ENCODE assay signal across 8 mouse cellular contexts in genomic region chr17:34931735-34932098, GRCm38 (mm10). TPM values are rescaled to one million over a fixed set of nuclear protein-coding genes. Genes with fewer than 3 reads are reported as not detected.
DNase-seq lines count a peak whose midpoint lies in the region; ATAC-seq and TF ChIP-seq lines count a peak whose summit lies in the region.

No protein-coding gene starts in this region.

- no peak for TF ChIP-seq POLR2A in liver, adult 2 months (IDR thresholded peaks at IDR 0.05; ENCODE audit: extremely low read depth, insufficient read depth, low read length)
- TF ChIP-seq POLR2A in bone marrow macrophage, adult 2 months (IDR thresholded peaks at IDR 0.05; ENCODE audit: borderline replicate concordance, low read depth, low read length) = no peak
- TF ChIP-seq POLR2A in myocyte (IDR thresholded peaks at IDR 0.05; ENCODE audit: insufficient read length, low read depth) = no peak

- H3K79me2 ChIP-seq in liver, adult 2 months (ENCODE audit: control insufficient read depth, insufficient read depth, low read length) = peaks cover 7% of the 10 kb centered on the region; the same call in 1 of the 2 replicates
- no peaks in the 10 kb centered on the region for H3K79me2 ChIP-seq in myocyte (ENCODE audit: control insufficient read depth, insufficient read depth)

- H3K27ac ChIP-seq in liver, adult 2 months (replicated peaks; ENCODE audit: insufficient read depth, low read depth, low read length) = peak overlapping the region; percentile 53; the same call in 1 of the 2 replicates
- H3K27ac ChIP-seq in bone marrow macrophage, adult 2 months (ENCODE audit: insufficient read depth, low read depth, low read length) = peak overlapping the region; percentile 62
- H3K27ac ChIP-seq in forebrain, embryonic 14.5 days (ENCODE audit: low read depth, low read length) = no peak overlapping the region

- peak overlapping the region; percentile 44 for H3ac ChIP-seq in myocyte (ENCODE audit: control insufficient read depth, insufficient read length)

- TF ChIP-seq CTCF in liver, adult 2 months (IDR thresholded peaks at IDR 0.05; ENCODE audit: low read depth, low read length) = no peak
- no peak for TF ChIP-seq CTCF in bone marrow macrophage, adult 2 months (IDR thresholded peaks at IDR 0.05; ENCODE audit: low read depth, low read length)

- H3K4me3 ChIP-seq in liver, adult 2 months (ENCODE audit: insufficient read depth, low read depth, low read length) = peak overlapping the region; percentile 78
- peak overlapping the region; percentile 88 for H3K4me3 ChIP-seq in bone marrow macrophage, adult 2 months (ENCODE audit: insufficient read depth, low read length)
- H3K4me3 ChIP-seq in forebrain, embryonic 14.5 days (ENCODE audit: low read depth, low read length) = peak overlapping the region; percentile 68
- H3K4me3 ChIP-seq in myocyte = peak overlapping the region; percentile 59

- H3K9ac ChIP-seq in liver, adult 2 months (ENCODE audit: low read depth, low read length) = peak overlapping the region; percentile 83
- peak overlapping the region; percentile 79 for H3K9ac ChIP-seq in forebrain, embryonic 14.5 days (ENCODE audit: low read length)

- no peak for ATAC-seq in forebrain, embryonic 14.5 days

- no peak for DNase-seq in liver, adult 2 months (ENCODE audit: extremely low read depth, low read depth, low spot score)
- DNase-seq in liver = no peak
- no peak for DNase-seq in forebrain, embryonic 14.5 days (ENCODE audit: low spot score)
- DNase-seq in kidney, postnatal 10 days = peak; percentile 47
- DNase-seq in thymus, postnatal 14 days = peak; percentile 61
- no peak for DNase-seq in layer of hippocampus, adult 9-10 months (ENCODE audit: low spot score)

- WGBS in liver, adult 2 months = 3% methylated on average over 14 of the region's 14 CpGs
- WGBS in forebrain, embryonic 14.5 days = 23% methylated on average over 14 of the region's 14 CpGs

- H3K4me1 ChIP-seq in liver, adult 2 months (ENCODE audit: control insufficient read depth, insufficient read depth, low read length) = peaks cover 16% of the 10 kb centered on the region
- peaks cover 32% of the 10 kb centered on the region for H3K4me1 ChIP-seq in bone marrow macrophage, adult 2 months (ENCODE audit: control insufficient read depth, insufficient read depth, low read length)
- H3K4me1 ChIP-seq in forebrain, embryonic 14.5 days (ENCODE audit: control insufficient read depth, insufficient read depth, low read length) = peaks cover 7% of the 10 kb centered on the region; the same call in 1 of the 2 replicates

- peak overlapping the region; percentile 97 for H3K4me2 ChIP-seq in forebrain, embryonic 14.5 days (ENCODE audit: low read length)
- H3K4me2 ChIP-seq in myocyte (ENCODE audit: low read depth) = peak overlapping the region; percentile 99

- no peaks in the 10 kb centered on the region; the same call in 1 of the 2 replicates for H3K36me3 ChIP-seq in liver, adult 2 months (ENCODE audit: control insufficient read depth, insufficient read depth, low read length)
- 0 out of 2 replicates have a peak, but pooled peaks cover 6% of the 10 kb centered on the region for H3K36me3 ChIP-seq in forebrain, embryonic 14.5 days (ENCODE audit: control insufficient read depth, insufficient read depth, low read length)
- peaks cover 4% of the 10 kb centered on the region for H3K36me3 ChIP-seq in myocyte (ENCODE audit: control insufficient read depth, insufficient read depth)

- H3K27me3 ChIP-seq in liver, adult 2 months (ENCODE audit: control insufficient read depth, insufficient read depth, low read length) = no peaks in the 10 kb centered on the region
- H3K27me3 ChIP-seq in forebrain, embryonic 14.5 days (replicated peaks; ENCODE audit: control insufficient read depth, insufficient read depth, low read length) = no peaks in the 10 kb centered on the region
- H3K27me3 ChIP-seq in myocyte (ENCODE audit: control insufficient read depth, insufficient read depth, insufficient read length) = no peaks in the 10 kb centered on the region

- no peaks in the 10 kb centered on the region for H3K9me3 ChIP-seq in forebrain, embryonic 14.5 days (replicated peaks; ENCODE audit: control insufficient read depth, low read length)

TF ChIP-seq in myocyte, 11 proteins besides CTCF, POLR2A, EP300 and RAD21:
- TF ChIP-seq MYOG (IDR thresholded peaks at IDR 0.05; ENCODE audit: control insufficient read depth in 1 of 3, insufficient read depth in 1 of 3, insufficient read length in 2 of 3, low read depth in 2 of 3) = peak in 1 of 3 experiments; percentile 20
- no peak for TF ChIP-seq USF1 (IDR thresholded peaks at IDR 0.05; ENCODE audit: low read depth)
- TF ChIP-seq REST (IDR thresholded peaks at IDR 0.05; ENCODE audit: insufficient read depth, insufficient read length) = no peak
- TF ChIP-seq POLR2AphosphoS2 (IDR thresholded peaks at IDR 0.05; ENCODE audit: insufficient read length, low read depth) = no peak

RNA-seq across cellular contexts. Expression of gene Neu1, which starts 0.7 kb away (rescaled TPM):
- total RNA-seq in liver, adult 2 months (2014; rRNA removed) = 27.6 and 36.8 TPM in 2 replicates
- polyA plus RNA-seq in liver, adult 2 months (2012; rRNA removed) = 52.5 and 62.5 TPM in 2 replicates
- 73.6 and 73.9 TPM in 2 replicates for polyA plus RNA-seq in bone marrow macrophage, adult 2 months (2012; ENCODE audit: insufficient read depth, insufficient read length, missing spikeins)
- 16.2 and 20.0 TPM in 2 replicates for polyA plus RNA-seq in forebrain, embryonic 14.5 days (2014; fragmentation: Nextera tagmentation; extraction: Ambion mirVana)
- 30.1 TPM for polyA plus RNA-seq in myocyte (2012; fragmentation: generic; extraction: Trizol)

RNA-seq across cellular contexts. Expression of gene Slc44a4, which starts 17.5 kb away (rescaled TPM):
- total RNA-seq in liver, adult 2 months (2014; rRNA removed) = 0.13 and 0.18 TPM in 2 replicates
- polyA plus RNA-seq in liver, adult 2 months (2012; rRNA removed) = 0.34 and 0.35 TPM in 2 replicates
- polyA plus RNA-seq in bone marrow macrophage, adult 2 months (2012; ENCODE audit: insufficient read depth, insufficient read length, missing spikeins) = not detected in 2 replicates
- not detected in 2 replicates for polyA plus RNA-seq in forebrain, embryonic 14.5 days (2014; fragmentation: Nextera tagmentation; extraction: Ambion mirVana)
- polyA plus RNA-seq in myocyte (2012; fragmentation: generic; extraction: Trizol) = 14.6 TPM

RNA-seq across cellular contexts. Expression of gene Hspa1b, which starts 27.3 kb away (rescaled TPM):
- 3.6 and 10.1 TPM in 2 replicates for total RNA-seq in liver, adult 2 months (2014; rRNA removed)
- polyA plus RNA-seq in liver, adult 2 months (2012; rRNA removed) = 10.0 and 11.2 TPM in 2 replicates
- 1.2 and 1.5 TPM in 2 replicates for polyA plus RNA-seq in bone marrow macrophage, adult 2 months (2012; ENCODE audit: insufficient read depth, insufficient read length, missing spikeins)
- polyA plus RNA-seq in forebrain, embryonic 14.5 days (2014; fragmentation: Nextera tagmentation; extraction: Ambion mirVana) = 0.15 TPM in 1 of 2 replicates, not detected in the other
- polyA plus RNA-seq in myocyte (2012; fragmentation: generic; extraction: Trizol) = 7.3 TPM

RNA-seq across cellular contexts. Expression of gene Ehmt2, which starts 33.4 kb away (rescaled TPM):
- total RNA-seq in liver, adult 2 months (2014; rRNA removed) = 45.2 and 54.6 TPM in 2 replicates
- polyA plus RNA-seq in liver, adult 2 months (2012; rRNA removed) = 81.8 and 103 TPM in 2 replicates
- 145 and 150 TPM in 2 replicates for polyA plus RNA-seq in bone marrow macrophage, adult 2 months (2012; ENCODE audit: insufficient read depth, insufficient read length, missing spikeins)
- polyA plus RNA-seq in forebrain, embryonic 14.5 days (2014; fragmentation: Nextera tagmentation; extraction: Ambion mirVana) = 62.5 and 76.9 TPM in 2 replicates
- polyA plus RNA-seq in myocyte (2012; fragmentation: generic; extraction: Trizol) = 94.5 TPM

RNA-seq across cellular contexts. Expression of gene C2, which starts 33.7 kb away (rescaled TPM):
- total RNA-seq in liver, adult 2 months (2014; rRNA removed) = 101 and 113 TPM in 2 replicates
- 65.1 and 82.1 TPM in 2 replicates for polyA plus RNA-seq in liver, adult 2 months (2012; rRNA removed)
- polyA plus RNA-seq in bone marrow macrophage, adult 2 months (2012; ENCODE audit: insufficient read depth, insufficient read length, missing spikeins) = not detected in 2 replicates
- 1.3 and 1.4 TPM in 2 replicates for polyA plus RNA-seq in forebrain, embryonic 14.5 days (2014; fragmentation: Nextera tagmentation; extraction: Ambion mirVana)
- 0.43 TPM for polyA plus RNA-seq in myocyte (2012; fragmentation: generic; extraction: Trizol)

Comparison
In these comparisons a context has a peak if more than half of its experiments do, and no peak if none do; other contexts are left out.
1. DNase-seq: peak in kidney, postnatal 10 days (single experiment) and thymus, postnatal 14 days (single experiment); none in liver, adult 2 months (single experiment), liver (single experiment), forebrain, embryonic 14.5 days (single experiment) and layer of hippocampus, adult 9-10 months (single experiment).
2. RNA of gene Slc44a4, which starts 17.5 kb away (polyA plus RNA-seq): 14.6 TPM in myocyte (single experiment); 0.34 to 0.35 TPM in liver, adult 2 months, not detected in bone marrow macrophage, adult 2 months and not detected in forebrain, embryonic 14.5 days; every median in the first group is over 10 times any median in the second.
3. Peak in every context shown above with its lines, with median percentiles within 50 percentile points of each other: H3K4me3 ChIP-seq.